Mouse (Mus musculus) cerebellum, adult 2 months (tissue): Measurements from ENCODE around the gene 4933406M09Rik.

Experiments used
- CTCF ChIP-seq: fragments of 200-500 bp; IDR thresholded peaks from 2 replicates; pipeline ENCODE4 v1.5.1; 2011; ENCODE audit warnings: low read depth, mild to moderate bottlenecking, control low read depth, low read length, moderate library complexity, borderline replicate concordance; ENCODE audit not compliant: insufficient read depth
- POLR2A ChIP-seq: fragments of 200-500 bp; IDR thresholded peaks from 2 replicates; pipeline ENCODE4 v1.6.1; 2011; ENCODE audit warnings: low read length, control low read depth, borderline replicate concordance; ENCODE audit not compliant: insufficient read depth

GRCm38 (mm10) chr1:134336958-134337710 is 48.6 kb upstream of the 4933406M09Rik start:
- TF ChIP-seq CTCF, result no peak
- TF ChIP-seq POLR2A, result no peak
